Mouse (Mus musculus): ENCODE data around the gene Ifi214. TPM values are rescaled to one million over a fixed set of nuclear protein-coding genes. Genes with fewer than 3 reads are reported as not detected.
"Not testable (repeated sequence)": the region's sequence is repeated elsewhere in the genome, so short reads cannot be mapped to it uniquely, and the experiment has no call there.

Gene Ifi214
- total RNA-seq (2021) = under 1 TPM in 1 of 2 experiments, not detected in 1; 0.09 TPM
- polyA plus RNA-seq (2012; rRNA removed) = 0.06 TPM in 1 of 2 replicates, not detected in the other
- long read RNA-seq = 0 reads

DNA sequence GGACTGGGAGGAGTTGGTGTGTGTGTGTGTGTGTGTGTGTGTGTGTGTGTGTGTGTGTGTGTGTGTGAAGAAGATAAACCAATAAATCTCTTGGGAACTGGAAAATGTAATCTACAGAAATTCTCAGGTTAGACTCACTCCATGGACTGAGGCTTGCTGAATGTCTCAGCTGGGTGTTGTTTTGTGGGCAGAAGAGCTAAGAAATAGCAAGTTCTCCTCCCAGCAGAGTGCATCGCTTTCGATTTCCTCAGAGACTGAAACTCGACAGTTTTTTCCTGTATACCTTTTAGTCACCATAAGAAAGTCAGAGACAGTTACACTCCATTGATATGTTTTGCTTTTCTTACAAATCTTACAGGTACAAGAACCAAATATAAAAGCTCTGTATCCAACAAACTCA is at the start of gene Ifi214:
Gene Ifi214, minus strand, starts transcription at position 167 of the 400 bp plus-strand sequence.
- not testable (repeated sequence) for DNase-seq

DNA sequence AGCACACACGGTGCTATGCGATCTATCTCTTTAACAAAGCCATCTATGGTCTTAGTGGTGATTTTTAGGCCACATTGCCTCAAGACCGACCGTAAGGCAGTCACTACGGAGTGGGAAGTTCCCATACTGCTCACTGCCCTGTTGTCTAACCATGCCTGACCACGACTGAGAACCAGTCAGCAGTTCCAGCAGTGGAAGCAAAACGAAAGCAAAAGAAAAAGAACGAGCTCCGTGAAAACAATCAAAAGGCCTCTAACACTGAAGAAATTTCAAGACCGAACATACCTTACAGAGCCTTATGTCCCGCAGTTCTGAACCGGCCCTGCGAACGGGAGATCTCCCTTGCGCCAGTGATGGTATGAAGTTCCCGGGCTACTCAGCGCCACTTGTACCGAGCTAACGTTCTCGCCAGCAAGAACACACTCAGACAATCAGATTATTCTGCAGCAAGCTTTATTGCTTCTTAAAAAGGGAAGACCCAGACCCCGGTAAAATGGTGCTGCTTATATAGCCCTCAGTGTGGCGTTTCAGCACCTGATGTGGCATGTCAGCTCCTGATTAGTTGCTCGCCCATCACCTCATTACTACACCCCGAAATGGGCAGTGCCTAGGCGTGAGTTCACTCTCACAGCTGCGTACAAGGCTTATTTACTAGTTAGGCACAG is 44.3 kb upstream of the Ifi214 start:
- DNase-seq = no peak

DNA sequence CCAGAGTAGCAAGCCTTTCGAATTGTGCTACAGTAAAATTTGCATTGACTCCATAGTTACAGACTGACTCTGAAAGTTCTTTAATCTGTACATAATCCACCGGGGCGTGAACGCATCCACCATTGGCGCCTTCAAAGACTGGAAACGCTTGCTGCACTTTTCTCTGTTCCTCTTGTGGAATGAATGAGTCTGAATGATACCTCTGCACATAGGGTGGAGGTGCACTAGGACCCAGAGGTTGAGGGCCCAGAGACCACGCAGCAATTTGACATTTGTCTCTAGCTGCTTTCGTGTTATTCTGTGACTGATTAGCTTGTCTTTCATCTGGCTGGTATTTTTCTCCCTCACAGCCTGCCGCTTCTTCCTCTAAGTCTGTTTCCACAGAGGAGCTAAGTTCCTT is 43.3 kb upstream of the Ifi214 start:
- DNase-seq = no peak

DNA sequence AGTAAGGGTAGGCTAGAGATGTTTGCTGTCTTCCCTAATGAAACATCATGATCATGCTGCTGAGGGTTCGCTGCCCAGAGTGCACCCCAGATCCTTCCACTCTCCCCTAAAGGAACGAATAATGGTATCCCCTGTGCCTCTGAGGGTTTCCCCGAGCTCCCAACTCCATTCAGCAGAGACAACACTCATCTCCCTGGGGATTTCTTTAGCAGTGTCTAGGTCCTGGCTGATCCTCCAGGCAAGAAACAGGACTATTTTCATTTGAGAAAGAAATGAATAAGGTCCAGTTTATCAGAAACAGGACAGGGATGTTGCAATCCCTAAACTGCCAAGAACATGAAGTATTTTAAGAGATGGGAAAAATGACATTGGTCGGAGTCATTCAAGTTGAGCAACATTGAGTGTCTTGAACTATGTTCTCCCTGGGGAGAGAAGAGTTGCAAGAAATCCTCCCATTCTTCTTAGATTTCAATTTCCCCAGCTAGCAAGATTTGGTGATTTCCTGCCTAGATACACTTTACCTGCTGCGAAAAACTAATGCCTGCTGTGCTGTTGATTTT is 14.8 kb upstream of the Ifi214 start:
- DNase-seq = not testable (repeated sequence)

DNA sequence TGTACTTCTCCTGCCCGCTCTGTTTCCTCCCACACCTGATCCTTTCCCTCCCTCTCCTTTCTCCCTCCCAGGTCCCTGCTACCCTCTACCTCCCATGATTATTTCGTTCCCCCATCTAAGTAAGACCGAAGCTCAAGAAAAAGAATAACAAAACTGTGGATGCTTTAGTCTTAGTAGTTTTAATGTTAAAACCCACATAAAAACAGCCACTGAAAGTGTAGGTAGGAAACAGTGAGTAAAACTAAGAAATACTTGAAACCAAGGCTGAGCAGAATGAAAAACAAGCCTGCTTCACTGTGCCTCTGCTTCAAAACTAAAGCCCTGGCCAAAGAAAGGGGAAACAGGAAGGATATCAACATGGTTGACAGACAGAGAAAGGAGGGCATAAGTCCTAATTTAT is 13.0 kb upstream of the Ifi214 start:
- not testable (repeated sequence) for DNase-seq

DNA sequence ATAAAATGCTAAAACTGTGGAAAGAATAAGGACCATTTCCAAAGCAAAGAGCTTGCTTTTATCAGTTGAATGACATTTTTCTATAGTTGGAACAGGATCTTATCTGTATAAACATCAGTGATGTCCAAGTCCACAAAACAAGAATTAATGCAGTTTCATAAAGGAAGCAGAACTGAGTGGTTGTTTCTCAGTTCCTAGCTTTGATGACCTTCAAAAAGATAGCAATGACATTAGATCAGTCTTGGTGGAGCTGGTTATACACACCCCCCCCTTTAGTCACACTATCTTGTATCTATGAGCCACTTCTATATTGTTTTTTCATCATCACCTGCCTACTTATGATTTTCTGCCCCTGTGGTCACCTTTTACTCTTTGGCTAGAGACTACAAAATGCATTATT is 14.3 kb downstream of the Ifi214 start:
- no peak for DNase-seq

DNA sequence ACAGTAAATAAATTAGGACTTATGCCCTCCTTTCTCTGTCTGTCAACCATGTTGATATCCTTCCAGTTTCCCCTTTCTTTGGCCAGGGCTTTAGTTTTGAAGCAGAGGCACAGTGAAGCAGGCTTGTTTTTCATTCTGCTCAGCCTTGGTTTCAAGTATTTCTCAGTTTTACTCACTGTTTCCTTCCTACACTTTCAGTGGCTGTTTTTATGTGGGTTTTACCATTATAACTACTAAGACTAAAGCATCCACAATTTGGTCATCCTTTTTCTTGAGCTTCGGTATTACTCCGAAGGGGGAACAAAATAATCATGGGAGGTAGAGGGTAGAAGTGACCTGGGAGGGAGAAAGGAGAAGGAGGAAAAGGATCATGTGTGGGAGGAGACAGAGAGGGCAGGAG is 25.2 kb downstream of the Ifi214 start:
- not testable (repeated sequence) for DNase-seq

DNA sequence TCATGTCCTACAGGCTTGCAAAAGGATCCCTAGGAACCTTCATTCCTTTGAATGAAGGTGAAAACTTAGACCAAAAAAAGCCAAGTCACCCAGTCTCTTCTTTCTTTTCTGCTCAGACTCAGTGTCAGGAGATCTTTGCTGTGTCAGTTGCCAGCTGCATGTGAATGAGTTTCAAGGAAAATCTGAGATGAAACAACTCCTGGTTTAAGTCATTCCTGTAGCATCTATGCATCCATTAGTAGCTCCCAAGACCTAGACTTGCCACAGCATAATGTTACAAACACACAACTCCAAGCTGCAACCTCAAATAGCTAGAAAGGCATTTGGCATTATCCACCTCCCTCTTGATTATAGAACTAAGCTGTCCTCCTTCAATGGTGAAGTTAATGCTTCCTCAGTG is 44.3 kb downstream of the Ifi214 start:
- DNase-seq = not testable (repeated sequence)

DNA sequence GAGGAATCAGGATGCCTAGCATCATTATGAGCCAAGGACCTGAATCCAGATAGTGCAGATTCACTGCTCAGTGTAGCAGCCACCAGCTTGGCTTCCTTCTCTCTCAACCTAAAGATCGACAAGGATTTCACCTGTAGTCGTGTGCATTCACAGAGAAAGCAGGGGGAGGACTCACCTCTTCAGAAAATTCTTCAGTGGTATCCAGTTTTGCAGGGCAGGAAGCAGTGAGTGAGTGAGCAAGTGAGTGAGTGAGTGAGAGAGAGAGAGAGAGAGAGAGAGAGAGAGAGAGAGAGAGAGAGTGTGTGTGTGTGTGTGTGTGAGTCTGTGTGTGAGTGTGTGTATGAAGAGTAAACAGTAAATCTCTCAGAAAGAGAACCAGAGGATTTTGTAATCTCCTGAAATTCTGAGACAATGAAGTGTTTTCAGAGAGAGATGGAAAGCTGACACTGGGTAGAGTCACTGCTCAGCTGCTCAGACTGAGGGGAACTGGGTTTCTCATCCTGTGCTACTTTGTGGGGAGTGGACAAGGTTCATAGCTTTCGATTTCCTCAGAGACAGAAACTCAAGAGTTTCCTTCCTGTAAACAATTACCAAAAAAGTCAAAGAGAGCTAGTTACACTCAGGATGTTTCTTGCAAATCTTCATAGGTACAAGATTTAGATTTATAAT is 44.8 kb downstream of the Ifi214 start, which contains the start of gene Ifi206:
Gene Ifi206, minus strand, starts transcription at position 230 of the 669 bp plus-strand sequence.
- not testable (repeated sequence) for DNase-seq

DNA sequence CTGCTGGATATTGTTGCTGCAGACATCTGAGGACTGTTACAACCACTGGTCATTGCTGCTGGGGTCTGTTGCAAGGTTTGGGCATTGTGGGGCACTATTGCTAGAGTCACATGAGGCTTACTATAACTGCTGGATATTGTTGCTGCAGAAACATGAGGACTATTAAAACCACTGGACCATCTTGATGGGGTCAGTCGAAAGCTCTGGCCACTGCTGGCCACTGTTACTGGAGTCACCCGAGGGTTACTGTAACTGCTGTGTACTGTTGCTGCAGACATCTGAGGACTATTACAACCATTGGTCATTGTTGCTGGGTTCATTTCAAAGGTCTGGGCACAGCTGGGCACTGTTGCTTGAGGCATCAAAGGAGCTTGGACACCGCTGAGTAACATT is 54.6 kb downstream of the Ifi214 start:
- DNase-seq = not testable (repeated sequence)

DNA sequence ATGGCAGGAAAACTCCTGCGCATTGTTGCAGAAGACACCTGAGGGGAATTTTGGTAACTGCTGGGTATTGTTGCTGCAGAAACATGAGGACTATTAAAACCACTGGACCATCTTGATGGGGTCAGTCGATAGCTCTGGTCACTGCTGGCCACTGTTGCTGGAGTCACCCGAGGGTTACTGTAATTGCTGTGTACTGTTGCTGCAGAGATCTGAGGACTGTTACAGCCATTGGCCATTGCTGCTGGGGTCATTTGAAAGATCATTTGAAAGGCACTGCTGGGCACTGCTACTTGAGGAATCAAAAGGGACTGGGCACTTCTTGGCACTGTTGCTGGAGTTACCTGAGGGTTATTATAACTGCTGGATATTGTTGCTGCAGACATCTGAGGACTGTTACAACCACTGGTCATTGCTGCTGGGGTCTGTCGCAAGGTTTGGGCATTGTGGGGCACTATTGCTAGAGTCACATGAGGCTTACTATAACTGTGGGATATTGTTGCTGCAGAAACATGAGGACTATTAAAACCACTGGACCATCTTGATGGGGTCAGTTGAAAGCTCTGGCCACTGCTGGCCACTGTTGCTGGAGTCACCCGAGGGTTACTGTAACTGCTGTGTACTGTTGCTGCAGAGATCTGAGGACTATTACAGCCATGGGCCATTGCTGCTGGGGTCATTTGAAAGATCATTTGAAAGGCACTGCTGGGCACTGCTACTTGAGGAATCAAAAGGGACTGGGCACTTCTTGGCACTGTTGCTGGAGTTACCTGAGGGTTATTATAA is 55.2 kb downstream of the Ifi214 start:
- DNase-seq = not testable (repeated sequence)

Small RNA genes within 50 kb of the gene (microRNA-seq; reads per million reads assigned to microRNA genes)
- gene Gm44481 = 0 reads per million in 2 experiments

Other genes with a start within 250 kb of the Ifi214 start
- 1 to 10 TPM; 1.1 to 2.0 TPM for gene Ackr1, start 202.2 kb downstream of the Ifi214 start, total RNA-seq (2021)
- 2.1 and 4.5 TPM in 2 replicates for gene Ackr1, start 202.2 kb downstream of the Ifi214 start, polyA plus RNA-seq (2012; rRNA removed)
- gene Aim2, start 185.1 kb downstream of the Ifi214 start, total RNA-seq (2021) = under 1 TPM; 0.55 to 0.78 TPM
- 0.15 and 0.20 TPM in 2 replicates for gene Aim2, start 185.1 kb downstream of the Ifi214 start, polyA plus RNA-seq (2012; rRNA removed)
- 1 to 10 TPM; 3.9 to 6.1 TPM for gene Cadm3, start 168.3 kb downstream of the Ifi214 start, total RNA-seq (2021)
- gene Cadm3, start 168.3 kb downstream of the Ifi214 start, polyA plus RNA-seq (2012; rRNA removed) = 6.8 and 9.3 TPM in 2 replicates
- gene Ifi206, start 44.9 kb downstream of the Ifi214 start, total RNA-seq (2021) = under 1 TPM; 0.45 to 0.84 TPM
- gene Ifi206, start 44.9 kb downstream of the Ifi214 start, polyA plus RNA-seq (2012; rRNA removed) = 0.68 and 0.82 TPM in 2 replicates
- 1 to 10 TPM in 1 of 2 experiments, under 1 TPM in 1; 0.52 to 1.8 TPM for gene Ifi213, start 63.3 kb upstream of the Ifi214 start, total RNA-seq (2021)
- 1.3 and 1.5 TPM in 2 replicates for gene Ifi213, start 63.3 kb upstream of the Ifi214 start, polyA plus RNA-seq (2012; rRNA removed)
- 1 to 10 TPM in 1 of 2 experiments, under 1 TPM in 1; 0.93 to 1.3 TPM for gene Ifi209, start 95.0 kb upstream of the Ifi214 start, total RNA-seq (2021)
- not detected in 2 replicates for gene Ifi209, start 95.0 kb upstream of the Ifi214 start, polyA plus RNA-seq (2012; rRNA removed)
- 1 to 10 TPM; 1.1 to 1.7 TPM for gene Ifi208, start 137.7 kb upstream of the Ifi214 start, total RNA-seq (2021)
- 0.84 and 0.91 TPM in 2 replicates for gene Ifi208, start 137.7 kb upstream of the Ifi214 start, polyA plus RNA-seq (2012; rRNA removed)
- gene Ifi207, start 205.8 kb upstream of the Ifi214 start, total RNA-seq (2021) = 1 to 10 TPM; 4.7 to 6.7 TPM
- 1.8 and 2.5 TPM in 2 replicates for gene Ifi207, start 205.8 kb upstream of the Ifi214 start, polyA plus RNA-seq (2012; rRNA removed)
- 1 to 10 TPM; 5.5 to 5.7 TPM for gene Ifi204, start 231.0 kb upstream of the Ifi214 start, total RNA-seq (2021)
- gene Ifi204, start 231.0 kb upstream of the Ifi214 start, polyA plus RNA-seq (2012; rRNA removed) = 0.50 and 0.63 TPM in 2 replicates

All from adrenal gland, adult 2 months (tissue).